Mouse (Mus musculus) heart, embryonic 15.5 days (tissue): ENCODE measurements at regions not wholly inside any gene's neighbourhood (a gene's known extent, or its start where the extent isn't known, plus 50 kb on each side); places are given as distances from the start of the nearest gene placed in this dataset.

Experiments used
- ATAC-seq: fragments of 200-750 bp; cut with Nextera tagmentation; replicated peaks from 2 replicates; pipeline ENCODE4 v1.8.0; 2017; ENCODE audit warnings: low read depth, moderate TSS enrichment; ENCODE audit not compliant: insufficient number of reproducible peaks, insufficient read depth, low FRiP score
- H3K27ac ChIP-seq: fragments of 300-500 bp; sonication (generic); 2 replicates; pipeline ENCODE4 v1.5.1; 2015; ENCODE audit warnings: mild to moderate bottlenecking, inconsistent platforms
- H3K27me3 ChIP-seq: fragments of 300-500 bp; sonication (generic); 2 replicates; pipeline ENCODE4 v1.6.1; 2015; ENCODE audit warnings: inconsistent platforms
- H3K36me3 ChIP-seq: fragments of 300-500 bp; sonication (generic); 2 replicates; pipeline ENCODE4 v1.6.1; 2015; ENCODE audit warnings: mild to moderate bottlenecking, inconsistent platforms
- H3K4me1 ChIP-seq: fragments of 300-500 bp; sonication (generic); replicated peaks from 2 replicates; pipeline ENCODE4 v1.6.1; 2015; ENCODE audit warnings: inconsistent platforms
- H3K4me2 ChIP-seq: fragments of 300-500 bp; sonication (generic); 2 replicates; pipeline ENCODE4 v1.6.1; 2015; ENCODE audit warnings: inconsistent platforms, mild to moderate bottlenecking, moderate library complexity
- H3K4me3 ChIP-seq: fragments of 300-500 bp; sonication (generic); 2 replicates; pipeline ENCODE4 v1.5.1; 2015; ENCODE audit warnings: mild to moderate bottlenecking, inconsistent platforms
- H3K9ac ChIP-seq: fragments of 300-500 bp; sonication (generic); 2 replicates; pipeline ENCODE4 v1.6.1; 2015; ENCODE audit warnings: mild to moderate bottlenecking, inconsistent platforms
- H3K9me3 ChIP-seq: fragments of 300-500 bp; sonication (generic); replicated peaks from 2 replicates; pipeline ENCODE4 v1.6.1; 2016; ENCODE audit warnings: inconsistent platforms
- WGBS: fragments of 180-500 bp; shearing (Covaris S2); methylation state at CpG from one replicate; pipeline ENCODE4 v1.1.7; 2015; ENCODE audit warnings: mixed read lengths; 5-methylcytosine and 5-hydroxymethylcytosine counted together

- Histone ChIP-seq H3K9me3 (no peaks in the 10 kb centered on the region), H3K4me1 (no peaks in the 10 kb centered on the region), H3K4me2 (no peak overlapping the region), H3K4me3 (no peak overlapping the region), H3K36me3 (no peaks in the 10 kb centered on the region), H3K27me3 (no peaks in the 10 kb centered on the region), H3K9ac (no peak overlapping the region), H3K27ac (no peak overlapping the region)
- 43% methylated on average over 4 of the region's 4 CpGs for WGBS
- no peak for ATAC-seq
Observed at GRCm38 (mm10) chr14:37292084-37292860, 157.2 kb upstream of the Ghitm start.

DNA sequence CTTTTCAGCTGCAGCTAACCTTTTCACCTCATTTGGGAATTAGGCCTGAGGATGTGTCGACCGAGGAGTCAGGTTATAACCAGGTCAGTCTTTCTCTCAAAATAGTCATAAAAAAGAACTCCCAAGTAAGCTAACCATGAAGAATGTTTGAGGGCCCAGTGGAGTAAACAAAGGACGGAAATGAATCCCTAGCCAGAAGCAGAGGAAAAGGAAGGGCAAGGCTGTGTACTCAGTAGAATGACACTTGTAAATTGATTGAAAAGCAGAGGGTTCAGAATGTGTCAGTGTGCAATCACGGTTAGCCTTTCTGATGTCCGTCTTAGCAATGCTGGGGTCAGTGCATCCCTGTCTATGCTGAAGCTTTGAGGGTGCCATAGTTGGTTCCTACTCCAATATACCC is 149.3 kb upstream of the Ghitm start:
- no peaks in the 10 kb centered on the region for H3K27me3 ChIP-seq
- H3K9ac ChIP-seq, result no peak overlapping the region
- no peaks in the 10 kb centered on the region for H3K9me3 ChIP-seq
- H3K4me2 ChIP-seq, result no peak overlapping the region
- no peaks in the 10 kb centered on the region for H3K4me1 ChIP-seq
- H3K27ac ChIP-seq, result no peak overlapping the region
- no peaks in the 10 kb centered on the region for H3K36me3 ChIP-seq
- no peak for ATAC-seq
- H3K4me3 ChIP-seq, result no peak overlapping the region
- whole genome bisulfite sequencing, result 49% methylated on average over 5 of the region's 5 CpGs

DNA sequence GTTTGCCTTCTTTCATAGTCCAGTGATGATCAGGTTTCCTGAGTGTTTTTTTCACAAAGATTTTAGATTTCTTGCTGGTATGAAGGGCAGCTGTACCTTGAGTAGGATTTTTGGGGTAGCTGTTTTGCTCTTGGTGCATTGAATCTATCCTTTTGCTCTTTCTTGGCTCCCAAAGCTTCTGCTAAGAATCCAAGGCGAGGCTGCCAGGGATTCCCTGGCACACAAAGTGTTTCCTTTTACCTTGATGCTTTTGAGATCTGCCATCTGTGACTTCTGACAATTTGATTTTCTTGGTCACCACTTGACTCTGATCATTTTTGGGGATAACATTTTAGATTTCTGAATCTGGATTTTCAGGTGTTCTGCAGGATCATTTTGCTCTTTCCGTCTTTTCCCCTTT is 144.3 kb upstream of the Ghitm start:
- no peaks in the 10 kb centered on the region for H3K36me3 ChIP-seq
- no peaks in the 10 kb centered on the region for H3K27me3 ChIP-seq
- H3K4me1 ChIP-seq, result no peaks in the 10 kb centered on the region
- H3K27ac ChIP-seq, result no peak overlapping the region
- H3K4me2 ChIP-seq, result no peak overlapping the region
- no peaks in the 10 kb centered on the region for H3K9me3 ChIP-seq
- ATAC-seq, result no peak
- H3K4me3 ChIP-seq, result no peak overlapping the region
- no peak overlapping the region for H3K9ac ChIP-seq
- WGBS, result 68% methylated on average over 2 of the region's 2 CpGs

- H3K4me2 ChIP-seq, result no peak overlapping the region
- no peaks in the 10 kb centered on the region for H3K27me3 ChIP-seq
- H3K9ac ChIP-seq, result no peak overlapping the region
- H3K27ac ChIP-seq, result no peak overlapping the region
- H3K9me3 ChIP-seq, result no peaks in the 10 kb centered on the region
- no peaks in the 10 kb centered on the region for H3K4me1 ChIP-seq
- ATAC-seq, result no peak
- 50% methylated on average over 7 of the region's 7 CpGs for whole genome bisulfite sequencing
- H3K4me3 ChIP-seq, result no peak overlapping the region
- no peaks in the 10 kb centered on the region for H3K36me3 ChIP-seq
Observed at GRCm38 (mm10) chr14:37276728-37277695, 141.9 kb upstream of the Ghitm start.

- H3K36me3 ChIP-seq, result no peaks in the 10 kb centered on the region
- H3K9ac ChIP-seq, result no peak overlapping the region
- no peak overlapping the region for H3K4me2 ChIP-seq
- 73% methylated on average over 2 of the region's 2 CpGs for WGBS
- no peak for ATAC-seq
- no peak overlapping the region for H3K27ac ChIP-seq
- no peaks in the 10 kb centered on the region for H3K4me1 ChIP-seq
- H3K9me3 ChIP-seq, result no peaks in the 10 kb centered on the region
- no peaks in the 10 kb centered on the region for H3K27me3 ChIP-seq
- no peak overlapping the region for H3K4me3 ChIP-seq
Observed at GRCm38 (mm10) chr14:37272063-37272462, 137.0 kb upstream of the Ghitm start.

GRCm38 (mm10) chr14:37271015-37271933 is 136.2 kb upstream of the Ghitm start:
- Histone ChIP-seq H3K9ac (no peak overlapping the region), H3K4me3 (no peak overlapping the region), H3K27ac (no peak overlapping the region), H3K9me3 (no peaks in the 10 kb centered on the region), H3K4me2 (no peak overlapping the region), H3K4me1 (no peaks in the 10 kb centered on the region), H3K36me3 (no peaks in the 10 kb centered on the region), H3K27me3 (no peaks in the 10 kb centered on the region)
- ATAC-seq, result no peak
- WGBS, result 39% methylated on average over 6 of the region's 6 CpGs

DNA sequence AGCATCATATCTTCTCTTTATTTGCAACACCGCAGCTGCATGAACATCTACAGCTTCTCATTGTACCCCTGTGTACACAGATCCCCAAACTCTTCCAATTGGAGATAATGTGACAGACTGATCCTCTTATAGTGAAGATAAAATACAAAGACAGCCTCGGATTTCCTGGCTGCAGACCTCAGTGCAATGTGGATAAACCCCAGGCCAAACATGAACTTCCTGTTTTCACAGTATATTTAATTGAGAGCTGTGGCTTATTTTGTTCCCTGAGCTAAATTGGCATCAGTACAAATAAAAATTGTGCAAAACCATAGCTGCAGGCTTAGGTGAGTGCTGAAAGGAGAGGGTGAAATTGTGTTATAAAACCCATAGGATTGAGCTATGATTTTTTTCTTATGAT is 134.8 kb upstream of the Ghitm start:
- no peak for ATAC-seq
- Histone ChIP-seq H3K4me2 (no peak overlapping the region), H3K36me3 (no peaks in the 10 kb centered on the region), H3K9ac (no peak overlapping the region), H3K9me3 (no peaks in the 10 kb centered on the region), H3K4me1 (no peaks in the 10 kb centered on the region), H3K4me3 (no peak overlapping the region), H3K27me3 (no peaks in the 10 kb centered on the region), H3K27ac (no peak overlapping the region)
- WGBS, result 41% methylated on average over 2 of the region's 2 CpGs

DNA sequence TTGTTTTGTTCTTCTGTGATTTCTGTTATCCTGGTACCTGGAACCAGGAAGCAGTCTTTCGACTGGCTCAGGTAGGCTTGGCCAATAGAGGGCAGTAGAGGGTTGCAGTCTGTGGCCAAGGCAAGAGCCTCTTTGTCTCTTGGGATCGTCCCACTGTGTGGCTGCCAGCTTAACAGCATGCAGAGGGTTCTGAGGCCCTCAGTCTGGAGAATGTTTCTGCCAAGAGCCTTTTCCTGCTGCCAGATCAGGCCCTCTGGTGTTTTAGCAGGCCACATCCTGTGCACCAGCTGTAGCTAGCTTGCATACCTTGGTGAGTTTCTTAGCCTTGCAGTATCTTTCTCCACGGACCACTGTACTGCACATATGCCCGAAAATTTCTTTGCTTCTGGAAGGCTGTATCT is 103.6 kb upstream of the Ghitm start:
- 31% methylated on average over 4 of the region's 4 CpGs for WGBS
- Histone ChIP-seq H3K9me3 (no peaks in the 10 kb centered on the region), H3K27me3 (no peaks in the 10 kb centered on the region), H3K27ac (no peak overlapping the region), H3K4me1 (no peaks in the 10 kb centered on the region), H3K36me3 (no peaks in the 10 kb centered on the region), H3K4me2 (no peak overlapping the region), H3K9ac (no peak overlapping the region), H3K4me3 (no peak overlapping the region)
- peak; percentile 58; the same call in 1 of the 2 replicates for ATAC-seq

DNA sequence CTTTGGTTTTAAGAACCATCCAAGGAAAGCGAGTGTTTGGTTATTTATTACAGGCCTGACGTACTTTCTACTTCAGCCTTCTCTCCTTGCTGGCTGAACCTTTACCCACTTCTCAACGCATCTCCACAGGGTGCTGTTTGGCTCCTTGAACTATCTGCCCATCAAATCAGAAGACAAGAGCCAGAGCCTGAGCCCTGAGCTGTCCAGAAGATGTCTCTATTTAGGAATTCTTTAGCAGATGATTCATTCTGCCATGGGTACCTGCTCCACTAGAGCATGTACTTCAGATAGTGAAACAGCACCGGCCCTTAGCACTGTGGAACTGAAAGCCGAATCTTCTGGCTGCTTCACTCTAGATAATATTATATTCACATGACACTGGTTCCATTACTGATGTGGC is 102.1 kb upstream of the Ghitm start:
- 69% methylated on average over 5 of the region's 5 CpGs for WGBS
- H3K36me3 ChIP-seq, result no peaks in the 10 kb centered on the region
- ATAC-seq, result no peak
- H3K27me3 ChIP-seq, result no peaks in the 10 kb centered on the region
- no peaks in the 10 kb centered on the region for H3K4me1 ChIP-seq
- no peaks in the 10 kb centered on the region for H3K9me3 ChIP-seq
- H3K4me3 ChIP-seq, result no peak overlapping the region
- H3K27ac ChIP-seq, result no peak overlapping the region
- no peak overlapping the region for H3K4me2 ChIP-seq
- no peak overlapping the region for H3K9ac ChIP-seq

GRCm38 (mm10) chr14:37208256-37208655 is 73.2 kb upstream of the Ghitm start:
- H3K4me3 ChIP-seq, result no peak overlapping the region
- no peak overlapping the region for H3K4me2 ChIP-seq
- no peak overlapping the region for H3K9ac ChIP-seq
- no peak overlapping the region for H3K27ac ChIP-seq
- ATAC-seq, result no peak
- H3K4me1 ChIP-seq, result no peaks in the 10 kb centered on the region
- H3K27me3 ChIP-seq, result no peaks in the 10 kb centered on the region
- H3K36me3 ChIP-seq, result no peaks in the 10 kb centered on the region
- no peaks in the 10 kb centered on the region for H3K9me3 ChIP-seq

DNA sequence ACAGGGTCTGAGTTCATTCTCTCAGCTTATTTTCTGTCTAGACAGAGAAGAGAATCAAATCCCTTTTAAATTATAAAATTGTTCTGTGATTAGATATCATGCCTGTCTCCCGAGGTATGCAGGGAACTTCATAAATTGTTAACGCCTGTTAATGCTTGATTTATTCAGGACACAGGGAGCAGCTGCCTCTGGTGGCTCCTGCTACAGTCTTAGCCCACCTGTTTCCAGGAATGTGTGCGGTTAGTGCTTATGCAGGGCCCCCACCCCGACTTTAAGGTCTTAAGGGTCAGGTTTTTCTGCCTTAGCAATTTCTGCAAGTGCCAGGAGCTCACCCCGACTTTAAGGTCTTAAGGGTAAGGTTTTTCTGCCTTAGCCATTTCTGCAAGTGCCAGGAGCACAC is 54.7 kb upstream of the Ghitm start:
- Histone ChIP-seq H3K9me3 (no peaks in the 10 kb centered on the region), H3K4me2 (no peak overlapping the region), H3K27me3 (no peaks in the 10 kb centered on the region), H3K4me1 (no peaks in the 10 kb centered on the region), H3K4me3 (no peak overlapping the region), H3K27ac (no peak overlapping the region), H3K9ac (no peak overlapping the region), H3K36me3 (no peaks in the 10 kb centered on the region)
- ATAC-seq, result no peak
- WGBS, result 66% methylated on average over 5 of the region's 5 CpGs
